Mouse (Mus musculus) stomach, embryonic 14.5 days (tissue): ENCODE data around the gene Dnaaf5. TPM values are rescaled to one million over a fixed set of nuclear protein-coding genes. Genes with fewer than 3 reads are reported as not detected.

ENCODE experiments used
- ATAC-seq: fragments of 200-750 bp; cut with Nextera tagmentation; 2 replicates; pipeline ENCODE4 v1.8.0; 2017; ENCODE audit warnings: low read depth, moderate TSS enrichment; ENCODE audit not compliant: insufficient number of reproducible peaks, insufficient read depth, low FRiP score
- H3K27ac ChIP-seq: fragments of 300-500 bp; sonication (generic); 2 replicates; pipeline ENCODE4 v1.5.1; 2014; ENCODE audit warnings: mild to moderate bottlenecking, low read length, moderate library complexity, mixed read lengths
- H3K27me3 ChIP-seq: fragments of 300-500 bp; sonication (generic); 2 replicates; pipeline ENCODE4 v1.6.1; 2014; ENCODE audit warnings: low read length, control low read depth, mixed read lengths; ENCODE audit not compliant: control insufficient read depth, insufficient read depth
- H3K36me3 ChIP-seq: fragments of 300-500 bp; sonication (generic); 2 replicates; pipeline ENCODE4 v1.6.1; 2014; ENCODE audit warnings: mild to moderate bottlenecking, control low read depth, low read length, moderate library complexity, mixed read lengths; ENCODE audit not compliant: control insufficient read depth, insufficient read depth
- H3K4me1 ChIP-seq: fragments of 300-500 bp; sonication (generic); 2 replicates; pipeline ENCODE4 v1.6.1; 2014; ENCODE audit warnings: low read length, control low read depth, mixed read lengths; ENCODE audit not compliant: control insufficient read depth, insufficient read depth
- H3K4me2 ChIP-seq: fragments of 300-500 bp; sonication (generic); replicated peaks from 2 replicates; pipeline ENCODE4 v1.6.1; 2014; ENCODE audit warnings: low read depth, low read length, control low read depth
- H3K4me3 ChIP-seq: fragments of 300-500 bp; sonication (generic); 2 replicates; pipeline ENCODE4 v1.5.1; 2014; ENCODE audit warnings: low read depth, low read length, control low read depth
- H3K9ac ChIP-seq: fragments of 300-500 bp; sonication (generic); replicated peaks from 2 replicates; pipeline ENCODE4 v1.6.1; 2014; ENCODE audit warnings: low read depth, mild to moderate bottlenecking, control low read depth, low read length, moderate library complexity, mixed read lengths
- H3K9me3 ChIP-seq: fragments of 300-500 bp; sonication (generic); 2 replicates; pipeline ENCODE4 v1.6.1; 2016; ENCODE audit warnings: low read depth, low read length, control low read depth; ENCODE audit not compliant: control insufficient read depth
- WGBS: fragments of 180-500 bp; shearing (Covaris S2); extraction: QIAGEN DNeasy Blood & Tissue Kit; methylation state at CpG from one replicate; pipeline ENCODE4 v1.1.7; 2014; 5-methylcytosine and 5-hydroxymethylcytosine counted together
- polyA plus RNA-seq: library from polyadenylated mRNA; unstranded; fragments of >200 nt; fragmentation: Nextera tagmentation; extraction: Ambion mirVana; gene quantifications from 2 replicates; pipeline ENCODE4 v1.2.1, GENCODE M21; 2014

Gene Dnaaf5
- polyA plus RNA-seq, 1 experiment from 2014 or later, result 6.4 TPM

DNA sequence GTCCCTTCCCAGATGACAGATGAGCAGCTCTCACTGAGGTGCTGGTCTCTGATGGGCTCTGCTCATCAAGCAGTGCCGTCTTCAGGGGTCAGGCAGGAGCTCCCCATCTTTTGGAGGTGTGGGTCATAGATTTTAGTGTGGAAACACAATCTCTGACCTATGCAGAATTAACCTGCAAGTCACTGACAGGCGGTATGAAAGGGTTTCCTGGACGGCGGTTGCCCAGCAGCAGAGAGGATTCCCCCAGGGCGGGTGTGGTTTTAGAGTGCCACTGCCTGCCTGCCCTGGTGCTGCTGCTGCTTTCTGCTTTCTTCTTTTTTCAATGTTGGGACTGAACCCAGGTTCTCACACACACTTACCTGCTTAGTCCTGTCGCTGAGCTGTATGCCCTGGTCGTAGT, 56.5 kb downstream of the Dnaaf5 start:
- Histone ChIP-seq H3K4me3 (no peak overlapping the region), H3K9me3 (no peaks in the 10 kb centered on the region), H3K27me3 (no peaks in the 10 kb centered on the region), H3K36me3 (no peaks in the 10 kb centered on the region), H3K4me2 (no peak overlapping the region), H3K4me1 (peaks cover 12% of the 10 kb centered on the region), H3K27ac (no peak overlapping the region), H3K9ac (no peak overlapping the region)
- WGBS, result 67% methylated on average over 7 of the region's 7 CpGs
- ATAC-seq, result no peak

DNA sequence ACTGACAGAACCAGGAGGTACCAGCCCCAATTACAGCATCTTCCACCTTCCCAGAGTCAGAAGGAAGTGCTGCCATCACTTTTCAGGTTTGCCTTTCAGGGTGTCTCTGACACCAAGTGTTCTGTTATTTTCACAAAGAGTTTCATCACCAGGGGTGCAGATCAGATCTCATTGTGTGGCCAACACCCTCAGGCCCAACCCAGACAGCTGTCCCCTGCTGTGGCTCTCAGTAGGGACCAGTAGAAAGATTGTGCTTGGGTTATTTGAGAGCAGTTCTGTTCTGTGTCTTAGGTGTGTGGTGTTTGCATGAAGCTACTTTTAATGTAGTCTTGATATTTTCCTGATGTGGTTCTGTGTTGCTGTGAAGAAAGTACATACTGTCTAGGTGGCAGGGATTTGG, 58.2 kb downstream of the Dnaaf5 start:
- no peaks in the 10 kb centered on the region for H3K9me3 ChIP-seq
- H3K27me3 ChIP-seq, result no peaks in the 10 kb centered on the region
- ATAC-seq, result no peak
- H3K9ac ChIP-seq, result no peak overlapping the region
- H3K4me3 ChIP-seq, result no peak overlapping the region
- H3K27ac ChIP-seq, result no peak overlapping the region
- no peaks in the 10 kb centered on the region for H3K36me3 ChIP-seq
- no peak overlapping the region for H3K4me2 ChIP-seq
- H3K4me1 ChIP-seq, result 0 out of 2 replicates have a peak, but pooled peaks cover 4% of the 10 kb centered on the region

DNA sequence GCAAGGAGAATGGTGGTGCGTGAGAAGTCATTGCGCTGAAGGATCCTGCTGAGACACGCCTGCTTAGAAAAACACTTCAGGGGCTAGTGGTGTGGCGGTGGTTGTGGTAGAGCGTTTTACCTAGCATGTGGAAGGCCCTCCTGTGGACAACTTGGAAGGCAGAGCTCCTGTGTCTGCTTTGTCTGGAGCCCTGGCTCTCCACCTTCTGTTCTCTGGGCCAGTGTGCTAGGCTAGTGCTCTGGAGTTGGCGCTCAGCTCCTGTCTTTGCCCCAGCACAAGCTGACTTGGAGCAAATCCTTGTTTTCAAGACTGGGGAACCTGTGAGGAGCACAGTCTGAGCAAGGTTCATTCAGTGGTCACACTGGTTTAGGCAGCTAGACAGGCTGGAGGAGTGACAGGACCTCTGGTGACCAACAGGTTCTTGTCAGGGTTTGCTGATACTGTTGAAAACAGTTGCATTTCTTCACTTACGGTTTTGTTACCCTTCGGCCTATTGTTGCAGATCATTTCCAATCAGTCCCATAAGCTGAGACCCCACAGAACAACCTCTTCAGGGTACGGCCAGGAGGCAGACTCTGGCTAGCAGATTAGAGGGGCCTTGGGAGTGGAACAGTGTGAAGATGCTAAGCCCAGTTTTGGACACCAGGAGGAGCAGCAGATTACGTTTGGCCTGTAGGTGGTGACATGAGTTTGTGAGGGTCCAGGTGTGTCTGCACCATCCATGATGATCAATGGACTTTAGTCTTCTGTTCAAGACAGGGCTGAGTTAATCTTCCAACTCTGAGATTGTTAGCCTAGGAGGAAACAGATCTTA, 59.1 kb downstream of the Dnaaf5 start:
- 86% methylated on average over 10 of the region's 10 CpGs for WGBS
- Histone ChIP-seq H3K4me3 (no peak overlapping the region), H3K9ac (no peak overlapping the region), H3K27ac (no peak overlapping the region), H3K27me3 (no peaks in the 10 kb centered on the region), H3K4me1 (0 out of 2 replicates have a peak, but pooled peaks cover 4% of the 10 kb centered on the region), H3K36me3 (no peaks in the 10 kb centered on the region), H3K9me3 (no peaks in the 10 kb centered on the region), H3K4me2 (no peak overlapping the region)
- ATAC-seq, result no peak

DNA sequence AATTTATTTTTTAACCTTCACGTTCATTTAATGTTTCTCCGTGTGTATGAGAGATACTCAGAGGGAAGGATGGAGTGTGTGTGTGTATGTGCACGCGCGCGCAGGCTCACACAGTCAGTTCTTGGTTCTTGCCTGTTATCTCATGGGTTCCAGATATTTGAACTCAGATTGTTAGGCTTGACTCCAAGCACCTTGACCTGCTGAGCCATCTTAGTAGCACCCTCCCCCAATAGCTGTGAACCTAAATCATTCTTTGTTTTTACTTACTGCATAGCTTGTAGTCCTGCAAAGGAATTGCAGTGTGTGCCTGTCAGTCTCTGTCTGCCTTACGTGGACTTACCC, 59.6 kb downstream of the Dnaaf5 start:
- Histone ChIP-seq H3K9ac (no peak overlapping the region), H3K36me3 (no peaks in the 10 kb centered on the region), H3K4me2 (no peak overlapping the region), H3K4me3 (no peak overlapping the region), H3K4me1 (0 out of 2 replicates have a peak, but pooled peaks cover 4% of the 10 kb centered on the region), H3K27me3 (no peaks in the 10 kb centered on the region), H3K9me3 (no peaks in the 10 kb centered on the region), H3K27ac (no peak overlapping the region)
- 91% methylated on average over 7 of the region's 7 CpGs for WGBS
- no peak for ATAC-seq

DNA sequence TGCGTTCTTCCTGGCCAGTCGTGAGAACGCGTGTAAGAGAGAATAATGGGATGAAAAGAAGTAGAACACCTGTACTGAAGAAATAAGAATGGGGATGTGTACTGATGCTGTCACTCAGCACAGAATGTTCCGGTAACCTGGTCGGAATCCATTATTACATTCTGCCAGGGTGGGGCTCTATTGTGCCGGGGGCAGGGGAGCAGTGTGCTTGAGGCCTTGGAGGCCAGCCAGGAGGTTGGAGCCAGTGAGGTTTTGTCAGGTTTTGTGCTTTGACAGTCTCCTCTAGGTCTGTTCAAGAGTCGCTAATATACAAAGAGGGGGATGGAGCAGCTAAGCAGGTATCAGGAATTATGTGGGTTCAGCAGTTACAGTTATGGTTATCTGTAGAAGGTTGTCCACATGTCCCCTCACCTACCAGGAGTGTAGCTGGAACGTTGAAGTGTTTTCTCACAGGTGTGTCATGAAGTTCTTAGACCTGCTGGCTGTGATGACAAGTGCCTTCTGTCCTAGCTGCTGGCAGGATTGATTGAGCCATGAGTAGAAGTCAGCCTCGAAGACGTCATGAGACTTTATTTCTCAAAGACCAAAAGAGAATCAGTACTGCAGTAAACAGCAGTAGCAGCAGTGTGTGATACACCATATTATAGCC, 61.8 kb downstream of the Dnaaf5 start:
- Histone ChIP-seq H3K36me3 (peaks cover 15% of the 10 kb centered on the region; the same call in 1 of the 2 replicates), H3K4me1 (no peaks in the 10 kb centered on the region), H3K9me3 (no peaks in the 10 kb centered on the region), H3K27ac (no peak overlapping the region), H3K4me3 (no peak overlapping the region), H3K9ac (no peak overlapping the region), H3K4me2 (no peak overlapping the region), H3K27me3 (no peaks in the 10 kb centered on the region)
- WGBS, result 86% methylated on average over 11 of the region's 11 CpGs
- no peak for ATAC-seq

DNA sequence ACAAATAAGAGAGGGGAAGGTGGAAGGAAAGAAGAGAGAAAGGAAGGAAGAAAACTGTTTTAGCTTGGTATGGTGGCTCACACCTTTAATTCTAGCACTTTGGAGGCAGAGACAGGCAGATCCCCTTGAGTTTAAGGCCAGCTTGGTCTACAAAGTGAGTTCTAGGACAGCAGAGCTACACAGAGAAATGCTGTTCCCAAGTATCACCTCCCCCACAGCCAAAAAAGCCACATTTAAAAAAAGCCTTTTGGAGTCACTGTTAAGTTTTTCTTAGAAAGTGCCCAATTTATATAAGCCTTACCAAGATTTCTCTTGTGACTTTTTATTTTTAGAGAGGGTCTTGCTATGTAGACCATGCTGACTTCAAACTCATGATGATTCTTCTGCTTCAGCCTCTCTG, 64.3 kb downstream of the Dnaaf5 start:
- Histone ChIP-seq H3K27ac (no peak overlapping the region), H3K4me2 (no peak overlapping the region), H3K9ac (no peak overlapping the region), H3K4me1 (no peaks in the 10 kb centered on the region), H3K4me3 (no peak overlapping the region), H3K27me3 (no peaks in the 10 kb centered on the region), H3K36me3 (peaks cover 16% of the 10 kb centered on the region; the same call in 1 of the 2 replicates), H3K9me3 (no peaks in the 10 kb centered on the region)
- ATAC-seq, result no peak

DNA sequence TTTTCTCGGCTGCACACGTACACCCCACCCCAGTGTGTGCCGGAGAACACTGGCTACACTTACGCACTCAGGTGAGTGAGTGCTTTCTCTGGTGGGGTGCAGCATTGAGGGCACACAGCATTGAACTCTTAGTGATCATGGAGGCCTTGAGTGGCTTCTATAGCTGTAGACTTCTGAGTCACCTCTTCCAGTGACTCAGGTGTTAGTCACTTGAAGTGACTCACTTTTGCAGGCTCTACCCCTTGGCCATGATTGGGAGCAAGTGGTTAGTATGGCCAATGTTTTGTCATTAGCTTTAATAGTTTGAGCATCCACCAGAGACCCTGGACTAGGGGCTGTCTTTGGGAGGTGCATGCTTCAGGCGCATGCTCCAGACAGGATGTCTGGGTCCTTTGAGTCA, 65.2 kb downstream of the Dnaaf5 start:
- Histone ChIP-seq H3K27me3 (no peaks in the 10 kb centered on the region), H3K9ac (no peak overlapping the region), H3K9me3 (no peaks in the 10 kb centered on the region), H3K4me1 (no peaks in the 10 kb centered on the region), H3K4me2 (no peak overlapping the region), H3K27ac (no peak overlapping the region), H3K36me3 (peaks cover 19% of the 10 kb centered on the region; the same call in 1 of the 2 replicates), H3K4me3 (no peak overlapping the region)
- ATAC-seq, result no peak
- 94% methylated on average over 5 of the region's 5 CpGs for WGBS

DNA sequence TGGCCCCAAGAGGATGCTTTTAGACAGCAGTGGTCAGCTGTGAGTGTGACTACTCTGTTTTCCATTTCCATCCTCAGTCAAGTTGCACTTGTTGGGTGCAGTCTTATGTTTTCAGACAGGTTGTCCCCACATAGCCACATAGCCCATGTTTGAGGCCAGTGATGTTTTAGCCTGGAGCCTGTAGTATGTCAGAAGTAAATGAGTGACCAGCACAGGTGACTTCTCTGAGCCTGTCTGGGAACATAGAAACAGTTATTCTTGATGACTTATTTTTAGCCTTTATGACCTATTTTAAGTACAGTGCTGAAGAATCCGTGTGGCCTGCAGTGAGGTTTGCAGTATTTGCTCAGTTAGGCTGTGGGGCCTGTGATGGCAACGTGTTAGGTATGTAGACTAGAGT, 66.1 kb downstream of the Dnaaf5 start:
- 88% methylated on average over 2 of the region's 2 CpGs for WGBS
- no peaks in the 10 kb centered on the region for H3K4me1 ChIP-seq
- no peaks in the 10 kb centered on the region for H3K9me3 ChIP-seq
- no peak overlapping the region for H3K4me3 ChIP-seq
- no peak overlapping the region for H3K4me2 ChIP-seq
- no peak overlapping the region for H3K27ac ChIP-seq
- H3K36me3 ChIP-seq, result peaks cover 19% of the 10 kb centered on the region
- H3K9ac ChIP-seq, result no peak overlapping the region
- no peaks in the 10 kb centered on the region for H3K27me3 ChIP-seq
- no peak for ATAC-seq
